Mouse (Mus musculus) heart, embryonic 10.5 days (tissue): Measurements from ENCODE around the gene Itpkb. TPM values are rescaled to one million over a fixed set of nuclear protein-coding genes. Genes with fewer than 3 reads are reported as not detected.

Experiments used
- DNase-seq: peaks from one replicate; pipeline ENCODE4 v3.0.0-alpha.2; 2017; ENCODE audit warnings: low spot score
- H3K27ac ChIP-seq: fragments of 300-500 bp; sonication (generic); 2 replicates; pipeline ENCODE4 v1.5.1; 2016; ENCODE audit warnings: mild to moderate bottlenecking
- H3K27me3 ChIP-seq: fragments of 300-500 bp; sonication (generic); 2 replicates; pipeline ENCODE4 v1.6.1; 2016; ENCODE audit warnings: mild to moderate bottlenecking; ENCODE audit not compliant: poor library complexity, insufficient read depth, severe bottlenecking
- H3K36me3 ChIP-seq: fragments of 300-500 bp; sonication (generic); 2 replicates; pipeline ENCODE4 v1.6.1; 2016; ENCODE audit warnings: mild to moderate bottlenecking, moderate library complexity
- H3K4me1 ChIP-seq: fragments of 300-500 bp; sonication (generic); 2 replicates; pipeline ENCODE4 v1.6.1; 2016; ENCODE audit warnings: mild to moderate bottlenecking
- H3K4me3 ChIP-seq: fragments of 300-500 bp; sonication (generic); 2 replicates; pipeline ENCODE4 v1.5.1; 2016; ENCODE audit warnings: mild to moderate bottlenecking, moderate library complexity
- H3K9me3 ChIP-seq: fragments of 300-500 bp; sonication (generic); 2 replicates; pipeline ENCODE4 v1.6.1; 2016; ENCODE audit warnings: mild to moderate bottlenecking, moderate library complexity
- WGBS: fragments of 180-500 bp; shearing (Covaris S2); methylation state at CpG from one replicate; pipeline ENCODE4 v1.1.7; 2016; 5-methylcytosine and 5-hydroxymethylcytosine counted together
- polyA plus RNA-seq: library from polyadenylated mRNA; unstranded; fragments of >200 nt; fragmentation: Nextera tagmentation; extraction: Ambion mirVana; gene quantifications from 2 replicates; pipeline ENCODE4 v1.2.1, GENCODE M21; 2016

The Itpkb gene
- polyA plus RNA-seq, 1 experiment from 2014 or later, result 4.6 TPM

DNA sequence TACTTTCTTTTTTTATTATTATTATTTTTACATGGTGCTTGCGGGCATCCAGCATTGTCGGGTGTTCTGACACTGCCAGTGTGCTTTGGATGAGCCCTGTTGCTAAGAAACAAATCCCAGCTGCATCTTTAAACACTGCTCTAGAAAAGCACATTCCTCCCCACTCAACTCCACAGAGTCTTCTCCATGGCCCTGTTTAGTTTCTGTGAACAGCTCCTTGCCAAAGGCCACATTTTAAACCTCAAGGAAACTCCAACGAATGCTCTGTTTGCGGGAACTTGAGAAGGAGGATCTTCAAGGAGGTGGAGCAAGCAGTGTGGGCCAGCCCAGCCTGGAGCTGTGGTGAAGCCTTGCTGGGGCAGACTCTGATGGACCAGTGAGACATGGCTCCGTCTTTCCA, 130.4 kb downstream of the Itpkb start:
- H3K27ac ChIP-seq, result no peak overlapping the region
- no peak for DNase-seq

DNA sequence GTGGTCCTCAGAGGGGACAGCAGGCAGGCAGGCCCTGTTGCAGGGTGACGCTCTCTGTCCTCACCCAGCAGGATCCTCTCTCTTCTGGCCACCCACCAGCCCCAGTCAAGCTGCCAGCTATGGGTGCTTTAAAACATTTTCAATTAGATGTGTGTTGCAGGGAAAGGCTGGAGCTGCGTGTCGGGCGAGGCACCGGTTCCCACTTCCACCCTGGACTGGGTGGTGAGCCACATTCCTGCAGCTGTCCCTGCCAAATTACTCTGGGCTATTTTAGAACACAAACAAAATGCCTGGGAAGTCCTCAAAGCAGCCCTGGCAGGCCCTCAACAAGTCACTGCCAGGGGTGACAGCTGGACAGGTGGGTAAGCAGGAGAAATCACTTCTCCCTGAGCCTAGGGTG, 132.1 kb downstream of the Itpkb start:
- WGBS, result 71% methylated on average over 5 of the region's 5 CpGs
- H3K9me3 ChIP-seq, result no peaks in the 10 kb centered on the region
- peaks cover 36% of the 10 kb centered on the region; the same call in 1 of the 2 replicates for H3K27me3 ChIP-seq
- no peak for DNase-seq
- H3K4me3 ChIP-seq, result no peak overlapping the region
- peaks cover 15% of the 10 kb centered on the region for H3K4me1 ChIP-seq
- no peaks in the 10 kb centered on the region for H3K36me3 ChIP-seq
- H3K27ac ChIP-seq, result no peak overlapping the region

More for the DNA sequence above, 130.4 kb downstream of the Itpkb start:
- no peak overlapping the region for H3K4me3 ChIP-seq
- H3K27me3 ChIP-seq, result peaks cover 48% of the 10 kb centered on the region; the same call in 1 of the 2 replicates
- WGBS, result 51% methylated on average over 5 of the region's 5 CpGs
- no peaks in the 10 kb centered on the region for H3K9me3 ChIP-seq
- H3K36me3 ChIP-seq, result no peaks in the 10 kb centered on the region
- peaks cover 15% of the 10 kb centered on the region for H3K4me1 ChIP-seq

DNA sequence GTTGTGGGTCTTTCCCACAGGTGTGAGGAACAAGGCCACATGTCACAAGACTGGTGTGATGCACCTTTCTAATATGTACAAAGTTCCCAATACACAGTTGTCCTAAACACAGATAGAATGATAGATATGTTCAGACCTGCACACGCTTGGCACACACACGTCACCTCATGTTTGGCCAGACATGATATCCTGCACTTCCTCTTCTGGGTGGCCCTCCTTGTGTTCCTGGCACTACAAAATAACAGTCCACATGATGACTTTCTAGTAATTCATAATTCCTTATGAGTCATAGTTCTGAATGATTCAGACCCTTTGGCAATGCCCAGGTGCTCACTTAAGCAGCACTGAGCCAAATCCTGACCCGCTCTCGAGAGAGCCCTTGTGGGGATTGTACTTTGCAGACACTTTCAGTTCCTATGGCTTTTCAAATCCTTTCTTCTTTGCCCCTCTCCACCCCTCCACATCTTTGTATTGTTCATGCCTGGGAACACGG, 132.7 kb downstream of the Itpkb start:
- H3K4me1 ChIP-seq, result peaks cover 14% of the 10 kb centered on the region
- no peaks in the 10 kb centered on the region for H3K9me3 ChIP-seq
- H3K27ac ChIP-seq, result no peak overlapping the region
- H3K27me3 ChIP-seq, result peaks cover 33% of the 10 kb centered on the region; the same call in 1 of the 2 replicates
- no peaks in the 10 kb centered on the region for H3K36me3 ChIP-seq
- no peak for DNase-seq
- no peak overlapping the region for H3K4me3 ChIP-seq
- 80% methylated on average over 5 of the region's 5 CpGs for WGBS

DNA sequence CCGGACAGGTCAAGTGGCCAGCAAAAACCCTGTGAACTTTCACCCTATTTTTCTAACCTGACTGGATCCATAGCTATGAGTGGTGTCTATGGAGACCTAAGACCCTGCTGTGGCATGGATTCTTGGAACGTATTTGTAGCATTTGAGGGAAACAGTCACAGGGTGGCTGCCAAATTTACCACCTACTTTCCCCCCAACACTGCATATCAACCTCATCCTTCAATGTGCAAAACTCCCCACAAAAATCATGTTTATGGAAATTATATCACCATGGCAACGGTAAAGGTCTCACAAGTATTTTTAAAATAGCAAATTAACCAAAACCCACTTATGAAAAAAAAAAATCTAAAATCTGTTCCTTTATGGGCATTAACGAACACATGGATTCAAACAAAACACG, 134.1 kb downstream of the Itpkb start:
- peaks cover 7% of the 10 kb centered on the region for H3K4me1 ChIP-seq
- H3K36me3 ChIP-seq, result no peaks in the 10 kb centered on the region
- no peaks in the 10 kb centered on the region for H3K9me3 ChIP-seq
- no peak overlapping the region for H3K27ac ChIP-seq
- no peak for DNase-seq
- no peak overlapping the region for H3K4me3 ChIP-seq
- H3K27me3 ChIP-seq, result peaks cover 31% of the 10 kb centered on the region; the same call in 1 of the 2 replicates
- 84% methylated on average over 5 of the region's 5 CpGs for WGBS

DNA sequence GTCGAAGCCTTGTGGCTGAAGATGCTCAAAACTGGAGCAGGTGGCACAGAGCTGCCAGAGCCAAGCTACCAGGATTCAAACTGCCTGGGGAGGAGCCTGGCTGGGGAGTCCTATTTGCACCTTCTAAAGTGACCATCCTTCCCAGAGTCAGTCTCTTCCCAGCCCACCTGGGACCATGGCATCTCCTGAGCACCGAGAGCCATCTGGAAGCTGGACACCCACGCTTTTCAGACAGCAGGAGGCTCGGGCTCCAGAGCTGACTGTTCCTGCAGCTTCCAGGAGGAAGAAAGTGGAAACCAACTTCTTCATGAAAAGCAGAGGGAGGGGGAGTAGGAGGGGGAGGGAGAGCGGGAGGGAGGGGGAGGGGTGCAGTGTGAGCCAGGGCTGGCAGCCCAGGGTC, 135.3 kb downstream of the Itpkb start:
- Histone ChIP-seq H3K4me1 (peaks cover 7% of the 10 kb centered on the region), H3K27ac (no peak overlapping the region), H3K36me3 (no peaks in the 10 kb centered on the region), H3K27me3 (peaks cover 25% of the 10 kb centered on the region; the same call in 1 of the 2 replicates), H3K9me3 (no peaks in the 10 kb centered on the region), H3K4me3 (no peak overlapping the region)
- 51% methylated on average over 5 of the region's 5 CpGs for WGBS
- DNase-seq, result no peak

DNA sequence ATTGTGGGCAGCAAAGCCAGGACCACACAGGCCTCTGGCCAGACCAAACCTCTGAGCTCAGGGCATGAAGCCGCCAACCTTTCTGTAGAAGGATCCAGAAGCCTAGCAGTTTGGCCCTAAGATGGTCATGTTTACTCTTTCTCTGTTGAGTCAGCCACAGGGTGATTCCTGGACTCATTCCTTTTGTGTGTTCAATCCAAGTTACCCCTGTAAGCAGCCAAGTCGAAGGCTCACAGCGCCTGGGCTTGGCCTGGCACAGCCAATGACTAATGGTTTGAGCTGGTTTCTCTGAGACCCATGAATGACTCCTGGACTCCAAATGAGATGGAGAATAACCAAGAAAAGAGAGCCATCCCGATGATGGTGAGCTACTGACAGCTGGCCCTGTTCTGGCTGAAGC, 137.7 kb downstream of the Itpkb start:
- Histone ChIP-seq H3K27ac (no peak overlapping the region), H3K9me3 (no peaks in the 10 kb centered on the region), H3K36me3 (no peaks in the 10 kb centered on the region), H3K4me1 (no peaks in the 10 kb centered on the region), H3K4me3 (no peak overlapping the region), H3K27me3 (peaks cover 17% of the 10 kb centered on the region; the same call in 1 of the 2 replicates)
- DNase-seq, result no peak
- 83% methylated on average over 4 of the region's 4 CpGs for WGBS

DNA sequence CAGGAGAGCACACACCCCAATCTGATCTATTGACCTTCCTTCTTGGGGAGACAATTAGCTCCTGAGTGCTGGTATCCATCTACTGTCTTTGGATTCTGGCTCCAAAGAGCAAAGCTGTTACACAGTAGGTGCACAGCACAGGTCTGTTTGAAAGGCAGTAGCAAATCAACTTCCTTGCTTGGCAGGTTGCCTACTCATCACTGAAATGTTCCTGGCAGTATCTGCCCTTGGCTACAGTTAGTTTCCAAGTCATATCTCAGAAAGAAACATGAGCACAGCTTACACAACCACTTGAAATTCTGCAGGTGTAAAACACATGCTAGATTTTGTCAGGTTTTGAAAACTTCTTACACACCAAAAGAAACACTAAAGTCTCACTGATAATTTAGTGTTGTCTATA, 143.3 kb downstream of the Itpkb start:
- Histone ChIP-seq H3K4me1 (no peaks in the 10 kb centered on the region), H3K4me3 (no peak overlapping the region), H3K27ac (no peak overlapping the region), H3K36me3 (no peaks in the 10 kb centered on the region), H3K9me3 (no peaks in the 10 kb centered on the region), H3K27me3 (peaks cover 36% of the 10 kb centered on the region)
- DNase-seq, result no peak

Other genes with a start within 250 kb of the Itpkb start
- 4.0 and 8.2 TPM in 2 replicates for gene Coq8a, start 130.9 kb upstream of the Itpkb start, polyA plus RNA-seq
- 15.6 and 16.4 TPM in 2 replicates for gene Psen2, start 67.0 kb upstream of the Itpkb start, polyA plus RNA-seq
- 0.26 and 0.64 TPM in 2 replicates for gene Stum, start 153.0 kb downstream of the Itpkb start, polyA plus RNA-seq
- gene Parp1, start 238.4 kb downstream of the Itpkb start, polyA plus RNA-seq, result 152 and 186 TPM in 2 replicates